Mouse (Mus musculus) T-cell, adult 2 months (primary cell): ENCODE results near the gene Bend7.

Source experiments
- DNase-seq: peaks from one replicate; pipeline ENCODE4 v3.0.0; 2022; ENCODE audit warnings: low spot score

The Bend7 gene

DNA sequence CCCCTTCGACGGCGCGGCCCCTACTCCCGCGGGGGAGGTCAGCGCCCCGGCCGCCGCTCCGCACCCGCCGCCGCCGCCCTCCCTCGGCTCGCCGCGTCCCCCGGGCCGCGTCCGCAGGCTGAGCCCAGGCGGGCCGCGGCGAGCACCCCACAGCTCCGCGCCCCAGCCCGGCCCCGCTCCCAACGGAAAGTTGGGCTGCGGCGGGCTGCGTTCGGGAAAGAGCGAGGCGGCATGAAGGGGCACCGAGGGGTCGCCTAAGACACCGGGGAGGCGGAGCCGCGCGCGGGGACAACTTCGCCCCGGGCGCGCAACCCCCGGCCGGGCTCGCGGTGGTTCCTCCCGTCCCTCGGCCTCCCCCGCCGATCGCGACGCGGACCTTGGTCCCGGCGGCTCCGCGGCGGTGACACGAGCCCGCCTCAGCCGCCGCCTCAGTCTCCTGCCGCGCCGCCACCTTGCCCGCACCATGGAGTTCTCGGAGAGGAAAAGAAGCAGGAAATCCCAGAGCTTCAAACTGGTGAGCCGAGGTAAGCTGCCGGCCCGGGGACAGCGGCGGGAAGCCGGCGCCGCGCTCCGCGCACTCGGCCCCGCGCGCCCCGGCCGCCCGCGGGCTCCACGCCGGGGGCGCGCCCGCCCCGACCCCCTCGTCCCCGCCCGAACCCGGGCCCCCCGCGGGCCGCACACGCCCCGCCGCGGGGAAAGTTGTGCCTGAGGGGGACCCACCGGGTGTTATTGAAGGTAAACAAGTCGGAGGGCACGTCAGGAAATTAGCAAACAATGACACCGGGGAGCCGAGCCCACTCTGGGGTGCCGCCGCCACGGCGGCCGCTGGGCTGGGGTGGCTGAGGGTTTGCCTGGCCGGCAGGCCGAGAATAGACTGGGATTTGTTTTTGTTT is at the start of gene Bend7:
Gene Bend7, plus strand, starts transcription at position 63 of the 893 bp plus-strand sequence.
- DNase-seq, result no peak

DNA sequence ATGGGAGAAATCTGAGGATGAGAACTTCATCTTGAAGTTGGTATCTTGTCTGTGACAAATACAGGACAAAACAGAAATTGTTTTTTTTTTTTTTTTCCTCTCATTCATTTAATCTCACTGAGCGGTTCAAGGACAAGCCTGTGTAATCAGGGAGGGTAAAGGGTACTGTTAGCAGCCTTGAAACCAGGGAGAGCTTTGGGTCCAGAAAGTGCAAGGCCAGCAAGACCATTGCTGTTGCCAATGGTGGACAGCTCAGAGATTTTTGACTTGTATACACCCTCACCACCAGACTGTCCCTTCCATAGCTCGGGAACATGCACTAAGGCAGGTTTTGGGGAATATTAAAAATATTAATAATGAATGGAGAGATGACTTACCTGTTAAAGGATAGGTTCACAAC is 49.0 kb upstream of the Bend7 start:
- no peak for DNase-seq

DNA sequence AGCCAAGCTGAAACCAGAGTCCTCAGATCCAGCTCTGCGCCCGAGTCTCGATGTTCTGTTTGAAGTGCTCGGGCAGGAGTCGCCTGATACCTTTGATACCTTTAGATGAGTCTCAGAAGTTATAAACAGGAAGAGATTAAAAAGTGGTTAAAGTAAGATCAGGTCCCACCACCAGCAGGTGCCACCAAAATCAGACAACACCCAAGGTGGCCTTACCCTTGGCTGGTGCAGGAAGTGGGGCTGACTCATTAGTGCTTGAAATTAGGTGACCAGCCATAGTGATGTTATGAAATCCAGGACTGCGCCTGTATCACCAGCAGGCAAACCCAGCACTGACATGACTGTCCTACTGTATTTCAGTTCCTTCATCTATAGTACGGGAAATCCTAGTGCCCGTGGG is 47.9 kb upstream of the Bend7 start:
- DNase-seq, result no peak

GRCm38 (mm10) chr2:4671636-4672035 is 46.0 kb upstream of the Bend7 start:
- no peak for DNase-seq

GRCm38 (mm10) chr2:4679886-4680285 is 37.7 kb upstream of the Bend7 start:
- DNase-seq, result no peak

GRCm38 (mm10) chr2:4711262-4711661 is 6.4 kb upstream of the Bend7 start:
- no peak for DNase-seq

- DNase-seq, result no peak
Measured at GRCm38 (mm10) chr2:4717081-4717768, 406 bp upstream of the Bend7 start.

- DNase-seq, result no peak
Measured at GRCm38 (mm10) chr2:4723088-4723487, 5.5 kb downstream of the Bend7 start.

GRCm38 (mm10) chr2:4730161-4730560 is 12.5 kb downstream of the Bend7 start:
- peak; percentile 62 for DNase-seq

DNA sequence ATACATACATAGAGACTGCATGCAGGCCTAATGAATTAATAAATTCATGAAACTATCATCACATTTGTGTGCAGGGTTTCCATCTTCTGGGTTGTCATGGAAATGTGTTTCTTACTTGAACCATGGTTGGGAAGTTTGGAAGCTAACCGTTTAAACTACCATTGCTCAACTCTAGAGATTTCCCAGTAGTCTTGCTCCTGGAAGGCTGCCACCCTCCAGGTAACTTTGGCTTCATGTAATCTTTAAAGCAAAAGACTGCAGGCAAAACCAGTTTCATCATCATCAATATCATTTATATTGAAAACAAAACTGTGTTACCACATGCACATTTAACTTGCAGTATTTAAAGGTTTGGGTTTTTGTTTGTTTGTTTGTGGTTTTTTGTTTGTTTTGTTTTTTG is 16.3 kb downstream of the Bend7 start:
- no peak for DNase-seq

GRCm38 (mm10) chr2:4736095-4736797 is 18.6 kb downstream of the Bend7 start:
- DNase-seq, result no peak

DNA sequence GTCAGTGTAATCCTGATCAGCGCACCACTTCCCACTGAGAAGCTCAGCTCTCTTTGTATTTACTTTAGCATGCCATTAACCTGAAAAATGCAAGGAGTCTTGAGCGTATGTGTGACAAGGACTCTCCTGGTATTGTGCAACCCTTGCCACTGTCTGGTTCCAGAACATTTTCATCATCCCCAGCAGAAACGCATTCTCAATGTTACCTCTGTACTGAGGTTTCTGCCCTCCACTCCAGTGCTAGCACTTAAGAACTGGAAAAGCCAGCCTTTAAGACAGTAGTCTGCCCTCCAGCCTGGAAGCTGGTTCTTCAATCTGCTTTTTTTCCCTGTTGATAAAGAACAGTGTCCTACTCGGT is 19.1 kb downstream of the Bend7 start:
- no peak for DNase-seq

- no peak for DNase-seq
Measured at GRCm38 (mm10) chr2:4751918-4752317, 34.3 kb downstream of the Bend7 start.

DNA sequence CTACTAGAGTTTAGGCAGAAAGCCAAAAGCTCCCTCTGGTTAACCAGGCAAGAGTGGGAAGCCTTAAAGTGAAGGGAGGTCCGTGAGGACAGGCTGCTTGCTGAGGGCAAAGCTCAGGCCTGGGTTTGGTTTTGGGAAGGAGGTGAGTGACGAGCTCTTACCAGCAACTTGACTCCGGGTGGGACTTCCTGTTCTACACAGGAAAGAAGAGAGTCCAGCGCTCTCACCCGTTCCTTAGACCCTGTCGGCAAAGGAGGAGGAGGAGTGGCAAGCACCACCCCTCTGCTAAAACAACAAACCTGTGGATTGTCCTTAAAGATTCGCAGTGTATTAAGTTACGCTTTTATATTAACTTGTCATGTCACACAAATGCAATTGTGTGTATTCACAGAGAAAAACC is 38.1 kb downstream of the Bend7 start:
- no peak for DNase-seq

DNA sequence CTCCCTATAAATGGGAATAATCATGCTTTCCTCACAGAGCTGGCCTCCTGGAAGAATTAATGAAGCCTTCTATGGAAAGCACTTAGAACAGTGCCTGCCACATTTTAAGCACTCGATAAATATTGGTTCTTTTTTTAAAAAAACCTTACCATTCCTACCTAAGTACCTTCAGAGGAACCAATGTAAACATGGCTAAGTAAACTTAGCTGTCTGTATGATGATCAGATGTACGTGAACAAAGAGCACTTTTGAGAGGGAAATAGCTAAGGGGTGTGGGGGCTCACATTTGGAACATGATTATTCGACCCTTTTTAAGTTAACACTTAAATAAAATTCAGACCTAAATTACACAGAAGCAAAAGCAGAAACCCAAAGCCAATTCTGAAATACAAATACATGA is 39.6 kb downstream of the Bend7 start:
- DNase-seq, result no peak

GRCm38 (mm10) chr2:4760741-4761140 is 43.1 kb downstream of the Bend7 start:
- no peak for DNase-seq

DNA sequence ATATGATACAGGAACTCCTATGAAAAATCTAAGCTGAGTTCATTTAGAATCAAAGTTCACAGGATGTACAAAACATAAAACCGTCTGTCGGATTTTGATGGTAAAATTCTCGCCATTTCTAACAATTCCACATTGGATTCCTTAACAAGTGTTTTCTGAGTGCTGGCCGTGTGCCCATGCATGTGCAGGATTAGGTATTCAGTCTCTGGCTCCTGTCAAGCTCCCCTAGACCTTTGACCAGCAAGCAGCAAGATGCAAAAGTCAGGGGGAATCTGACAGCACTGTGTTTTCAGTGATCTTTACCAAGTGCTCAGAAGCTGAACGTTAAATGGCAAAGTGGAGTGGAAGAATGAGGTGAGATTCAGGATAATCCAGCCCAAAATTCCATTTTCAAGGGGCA is 44.3 kb downstream of the Bend7 start:
- no peak for DNase-seq

- no peak for DNase-seq
Measured at GRCm38 (mm10) chr2:4764071-4764470, 46.4 kb downstream of the Bend7 start.

DNA sequence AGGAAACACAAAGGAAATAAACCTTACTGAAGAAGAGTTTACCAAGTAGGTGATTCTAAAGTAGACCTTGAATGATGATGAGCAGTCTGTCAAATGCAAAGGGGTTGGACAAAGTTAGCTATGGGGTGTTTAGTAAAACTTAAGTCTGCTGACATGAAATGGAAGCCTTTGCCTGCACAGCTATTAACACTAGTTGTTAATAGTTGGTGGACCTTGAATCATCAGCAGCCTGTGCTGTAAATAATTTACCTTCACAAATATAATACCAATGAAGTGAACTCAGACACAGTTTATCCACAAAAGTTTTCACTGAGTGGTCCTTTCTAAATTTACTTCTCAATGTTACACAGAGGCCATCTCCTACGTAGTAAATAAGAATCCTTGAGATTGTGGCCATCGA is 52.7 kb downstream of the Bend7 start:
- no peak for DNase-seq

DNA sequence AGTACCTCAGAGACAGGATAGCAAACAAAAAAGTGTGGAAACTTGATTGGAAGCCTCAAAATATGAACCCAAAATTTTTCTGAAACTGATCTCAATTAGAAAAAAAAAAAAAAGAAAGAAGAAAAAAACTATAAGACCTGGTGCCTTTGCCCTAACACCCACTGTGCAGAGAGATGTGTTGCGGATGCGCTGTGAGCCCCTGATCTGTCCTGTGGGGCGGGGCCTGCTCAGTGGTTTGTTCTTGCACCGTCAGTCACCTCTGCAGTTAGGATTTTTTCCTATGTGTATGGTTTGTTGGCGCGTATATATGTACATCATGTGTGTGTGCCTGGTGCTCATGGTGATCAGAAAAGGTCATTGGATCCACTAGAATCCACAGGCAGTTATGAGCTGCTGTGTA is 56.3 kb downstream of the Bend7 start:
- no peak for DNase-seq

DNA sequence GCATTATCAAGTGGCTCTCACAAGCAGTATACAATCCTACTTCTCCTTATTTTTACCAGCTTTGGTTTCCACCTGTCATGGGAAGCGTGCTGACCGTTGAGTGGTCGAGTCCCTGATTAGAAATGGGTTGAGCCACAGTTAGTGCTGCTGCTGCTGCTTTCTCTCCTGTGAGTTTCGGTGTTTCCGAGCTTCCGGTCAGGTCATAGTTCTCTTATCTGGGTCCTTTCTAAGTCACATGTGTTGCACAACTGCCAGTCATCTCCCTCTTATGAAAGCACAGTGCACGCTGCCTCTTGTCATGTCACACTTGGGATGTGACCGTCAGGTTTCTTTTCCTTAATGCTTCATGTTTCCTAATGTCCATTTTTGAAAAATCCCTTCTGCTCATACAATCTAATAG is 59.7 kb downstream of the Bend7 start:
- DNase-seq, result no peak

DNA sequence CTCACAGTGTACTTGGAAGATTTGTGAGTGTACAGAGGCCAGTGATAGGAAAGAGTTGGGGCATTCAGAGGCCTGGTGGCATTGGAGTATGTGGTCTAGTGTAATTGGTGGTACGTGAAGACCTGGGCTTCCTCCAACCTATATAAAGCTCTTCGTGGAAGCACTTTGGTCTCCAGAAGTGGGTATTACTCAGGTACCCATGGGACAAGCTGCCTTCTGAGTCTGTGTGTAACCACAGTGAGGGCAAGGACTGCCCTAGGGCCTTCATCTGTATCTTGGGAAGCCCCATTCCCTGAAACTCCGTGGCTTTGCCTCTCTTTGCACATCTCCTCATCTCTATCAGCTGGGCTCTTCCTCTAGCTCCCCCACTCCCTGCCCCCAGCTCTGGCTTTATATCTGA is 64.0 kb downstream of the Bend7 start:
- DNase-seq, result no peak

- no peak for DNase-seq
Measured at GRCm38 (mm10) chr2:4782401-4782800, 64.8 kb downstream of the Bend7 start.
